Mouse (Mus musculus) A20 (cell line): ENCODE measurements at regions not wholly inside any gene's neighbourhood (a gene's known extent, or its start where the extent isn't known, plus 50 kb on each side); places are given as distances from the start of the nearest gene placed in this dataset.
A peak's percentile ranks its signal among the peaks of the same experiment; 100 is the strongest.

ENCODE experiments used
- DNase-seq: peaks from one replicate; pipeline ENCODE4 v3.0.0-alpha.2; 2011; ENCODE audit warnings: low read depth, low spot score

- no peak for DNase-seq
Measured at GRCm38 (mm10) chr5:83091483-83091882, 263.5 kb downstream of the Tecrl start.

- no peak for DNase-seq
Measured at GRCm38 (mm10) chr5:83054819-83055218, 300.2 kb downstream of the Tecrl start.

GRCm38 (mm10) chr5:83047214-83047613 is 307.8 kb downstream of the Tecrl start:
- DNase-seq, result no peak

- peak; percentile 16 for DNase-seq
Measured at GRCm38 (mm10) chr5:83029703-83030102, 325.3 kb downstream of the Tecrl start.

- DNase-seq, result no peak
Measured at GRCm38 (mm10) chr5:83006038-83006437, 349.0 kb downstream of the Tecrl start.

- DNase-seq, result no peak
Measured at GRCm38 (mm10) chr5:82989056-82989455, 365.9 kb downstream of the Tecrl start.

GRCm38 (mm10) chr5:82969315-82969714 is 385.7 kb downstream of the Tecrl start:
- no peak for DNase-seq

- DNase-seq, result no peak
Measured at GRCm38 (mm10) chr5:82966824-82967223, 388.2 kb downstream of the Tecrl start.

- no peak for DNase-seq
Measured at GRCm38 (mm10) chr5:82966180-82966579, 388.8 kb downstream of the Tecrl start.

- no peak for DNase-seq
Measured at GRCm38 (mm10) chr5:82964513-82964912, 390.5 kb downstream of the Tecrl start.

- DNase-seq, result no peak
Measured at GRCm38 (mm10) chr5:82956012-82956411, 399.0 kb downstream of the Tecrl start.

- no peak for DNase-seq
Measured at GRCm38 (mm10) chr5:82947060-82947459, 407.9 kb downstream of the Tecrl start.

GRCm38 (mm10) chr5:82939786-82940185 is 415.2 kb downstream of the Tecrl start:
- no peak for DNase-seq

GRCm38 (mm10) chr5:82899347-82899746 is 455.6 kb downstream of the Tecrl start:
- no peak for DNase-seq

GRCm38 (mm10) chr5:82898912-82899311 is 456.1 kb downstream of the Tecrl start:
- no peak for DNase-seq

GRCm38 (mm10) chr5:82898389-82898788 is 456.6 kb downstream of the Tecrl start:
- DNase-seq, result no peak

- no peak for DNase-seq
Measured at GRCm38 (mm10) chr5:82869264-82869663, 485.7 kb downstream of the Tecrl start.

GRCm38 (mm10) chr5:82864347-82864746 is 490.6 kb downstream of the Tecrl start:
- no peak for DNase-seq

GRCm38 (mm10) chr5:82825327-82825726 is 529.7 kb downstream of the Tecrl start:
- DNase-seq, result no peak

- DNase-seq, result no peak
Measured at GRCm38 (mm10) chr5:82793197-82793596, 561.8 kb downstream of the Tecrl start.
